Mouse (Mus musculus) thymus, adult 18-20 months (tissue): ENCODE data around the gene Fnbp1l.

Experiments
- DNase-seq, 2 experiments: peaks; one replicate each; pipeline ENCODE4 v3.0.0; 2022; ENCODE audit warnings: mixed read lengths in 2 of 2

Gene Fnbp1l

GRCm38 (mm10) chr3:122603229-122603628, 16.3 kb downstream of the Fnbp1l start:
- no peak for DNase-seq

DNA sequence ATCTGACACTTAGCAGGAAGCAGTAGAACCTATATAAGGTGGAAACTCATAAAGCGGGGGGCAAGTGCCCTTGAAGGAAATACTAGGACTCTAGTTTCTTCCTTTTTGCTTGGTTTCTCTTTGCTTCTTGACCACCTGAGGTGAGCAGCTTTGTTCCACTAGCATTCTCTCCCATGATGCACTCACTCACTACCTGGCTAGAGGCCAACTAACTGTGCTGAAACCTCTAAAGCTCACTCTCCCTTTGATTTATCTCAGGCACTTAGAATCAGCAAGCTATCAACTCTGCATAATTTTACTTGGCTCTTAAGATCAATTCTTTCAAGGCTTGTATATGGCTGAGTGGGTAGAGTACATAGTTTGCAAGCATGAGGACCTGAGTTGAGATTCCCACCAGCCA, 17.1 kb downstream of the Fnbp1l start:
- no peak for DNase-seq

DNA sequence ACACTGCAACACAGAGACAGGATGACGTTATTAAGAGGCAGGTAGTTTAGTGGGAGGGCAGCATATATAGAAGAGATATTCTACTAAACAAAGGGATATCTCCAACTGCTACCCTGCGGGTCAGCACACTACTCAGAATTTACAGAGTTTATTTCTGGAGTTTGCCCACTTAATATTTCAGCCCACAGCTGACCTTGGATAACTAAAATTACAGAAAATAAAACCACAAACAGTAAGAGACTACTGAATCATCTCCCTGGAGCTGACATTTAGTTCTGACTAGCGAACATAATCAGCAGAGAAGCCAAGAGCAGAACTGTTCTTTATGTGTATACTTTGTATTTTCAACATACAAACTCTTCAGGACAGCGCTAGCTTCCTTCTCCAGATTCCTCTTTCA, 20.2 kb downstream of the Fnbp1l start:
- DNase-seq, result no peak

DNA sequence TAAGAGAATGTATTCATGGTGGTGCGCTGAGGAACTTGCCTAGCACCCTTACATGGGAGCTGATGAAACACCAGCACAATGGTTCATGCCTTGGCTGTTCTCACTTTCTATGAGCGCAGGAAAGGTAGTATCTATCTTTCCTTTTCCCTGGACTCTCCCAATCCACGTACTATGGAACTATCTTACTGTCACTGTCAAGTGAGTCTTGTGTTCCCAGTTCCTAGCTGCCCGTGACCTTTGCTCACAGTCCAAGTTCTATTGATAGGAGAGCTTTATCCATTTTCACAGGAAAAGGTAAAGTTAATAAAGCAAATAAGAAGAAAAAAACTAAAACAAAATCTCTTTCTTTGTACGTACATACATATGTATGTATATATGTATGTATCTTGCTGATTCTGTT, 28.7 kb downstream of the Fnbp1l start:
- no peak for DNase-seq

DNA sequence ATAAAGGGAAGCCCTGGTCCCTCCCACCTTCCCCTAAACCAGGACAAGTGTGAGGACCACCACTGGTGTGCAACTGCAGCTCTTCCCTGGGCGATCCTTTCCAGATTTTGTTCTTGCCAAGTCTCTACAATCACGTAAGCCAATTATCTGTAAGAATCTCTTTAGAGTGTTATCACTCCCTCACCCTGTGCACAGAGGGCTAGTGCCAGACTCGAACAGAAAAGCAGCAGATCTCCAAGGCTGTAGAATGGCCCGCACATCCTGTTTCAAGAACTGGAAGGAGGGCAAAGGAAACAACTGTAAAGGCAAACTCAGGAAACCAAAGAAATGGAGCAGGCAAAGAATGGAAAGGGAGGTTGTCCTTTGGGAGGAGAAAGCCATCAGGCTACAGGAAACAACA, 29.2 kb downstream of the Fnbp1l start:
- no peak for DNase-seq

- DNase-seq, result no peak
Observed at GRCm38 (mm10) chr3:122586918-122587641, 32.4 kb downstream of the Fnbp1l start.

DNA sequence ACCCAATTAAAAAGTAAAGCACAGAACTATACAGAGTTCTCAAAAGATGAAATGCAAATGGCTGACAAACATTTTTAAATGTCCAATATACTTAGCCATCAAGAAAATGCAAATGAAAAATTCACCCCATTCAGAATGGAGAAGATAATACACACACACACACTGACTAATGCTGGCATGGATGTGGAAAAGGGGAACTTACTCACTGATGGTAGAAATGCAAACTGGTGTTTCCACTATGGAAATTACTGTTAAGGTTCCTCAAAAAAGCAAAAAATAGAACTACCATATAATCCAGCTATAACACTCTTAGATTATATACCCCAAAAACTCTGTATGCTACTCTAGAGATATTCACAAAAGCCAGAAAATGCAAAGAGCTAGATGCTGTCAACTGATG, 42.2 kb downstream of the Fnbp1l start:
- DNase-seq, result no peak

DNA sequence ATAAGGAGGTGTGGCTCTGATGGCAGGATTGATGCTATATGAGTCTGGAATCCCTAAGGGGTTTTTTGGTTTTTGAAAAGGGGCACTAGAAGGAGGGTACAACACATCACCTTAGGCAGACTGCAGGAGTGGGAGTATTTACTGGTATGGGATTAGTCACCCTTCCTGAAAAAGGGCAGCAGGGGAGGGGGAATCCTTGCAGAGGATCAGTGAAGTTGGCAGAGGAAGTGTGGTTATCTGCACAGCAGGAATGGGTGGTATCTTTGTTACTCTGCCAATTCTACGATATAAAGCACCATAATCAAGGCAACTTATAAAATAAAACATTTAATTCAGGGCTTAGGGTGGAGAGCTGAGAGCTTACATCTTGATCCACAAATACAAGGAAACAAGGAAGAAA, 44.6 kb downstream of the Fnbp1l start:
- no peak for DNase-seq

- DNase-seq, result no peak
Observed at GRCm38 (mm10) chr3:122573426-122574286, 45.9 kb downstream of the Fnbp1l start.

DNA sequence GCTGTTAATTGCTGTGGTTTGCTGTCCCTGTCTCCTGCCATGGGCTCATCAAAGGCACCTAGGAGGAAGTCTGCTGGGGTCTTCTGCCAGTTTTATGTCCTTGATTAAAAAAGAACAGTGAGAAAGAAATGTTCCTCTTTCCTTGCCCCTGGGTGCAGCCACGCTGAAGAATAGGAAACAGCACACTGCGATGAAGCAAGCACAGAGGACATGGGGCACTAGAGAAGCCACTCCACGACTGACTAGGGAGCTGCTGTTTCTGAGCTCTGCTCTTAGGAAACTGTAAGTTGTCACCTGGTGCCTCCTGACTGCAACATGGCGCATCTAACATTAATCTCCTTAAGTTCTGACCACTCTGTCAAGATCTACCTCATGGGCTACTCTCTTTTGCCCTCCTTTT, 53.0 kb downstream of the Fnbp1l start:
- DNase-seq, result no peak

- no peak for DNase-seq
Observed at GRCm38 (mm10) chr3:122566112-122566511, 53.4 kb downstream of the Fnbp1l start.

DNA sequence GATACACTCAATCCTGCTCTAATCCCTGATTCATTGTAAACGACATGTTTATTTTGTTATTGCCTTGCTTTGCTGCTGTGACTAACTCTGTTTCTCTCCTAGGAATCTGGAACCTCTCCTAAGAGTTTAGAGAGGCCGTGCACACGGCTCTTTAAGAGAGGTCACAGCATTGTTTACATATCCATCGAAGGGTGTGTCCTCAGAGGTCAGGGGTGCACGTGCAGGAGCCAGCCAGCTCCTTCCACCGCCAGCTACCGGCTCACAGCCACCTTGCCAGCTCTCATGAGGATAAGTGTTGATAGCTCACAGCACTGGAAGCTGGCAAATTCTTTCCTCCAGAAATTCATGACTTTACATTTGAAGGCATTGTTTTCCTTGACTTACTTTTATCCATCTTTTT, 54.2 kb downstream of the Fnbp1l start:
- DNase-seq, result no peak

GRCm38 (mm10) chr3:122557766-122558165, 61.7 kb downstream of the Fnbp1l start:
- no peak for DNase-seq

- no peak for DNase-seq
Observed at GRCm38 (mm10) chr3:122551174-122551573, 68.3 kb downstream of the Fnbp1l start.

GRCm38 (mm10) chr3:122547469-122547868, 72.0 kb downstream of the Fnbp1l start:
- no peak for DNase-seq

GRCm38 (mm10) chr3:122545346-122545745, 74.2 kb downstream of the Fnbp1l start:
- DNase-seq, result no peak

GRCm38 (mm10) chr3:122540918-122541317, 78.6 kb downstream of the Fnbp1l start:
- no peak for DNase-seq

- no peak for DNase-seq
Observed at GRCm38 (mm10) chr3:122539961-122540690, 79.4 kb downstream of the Fnbp1l start.

DNA sequence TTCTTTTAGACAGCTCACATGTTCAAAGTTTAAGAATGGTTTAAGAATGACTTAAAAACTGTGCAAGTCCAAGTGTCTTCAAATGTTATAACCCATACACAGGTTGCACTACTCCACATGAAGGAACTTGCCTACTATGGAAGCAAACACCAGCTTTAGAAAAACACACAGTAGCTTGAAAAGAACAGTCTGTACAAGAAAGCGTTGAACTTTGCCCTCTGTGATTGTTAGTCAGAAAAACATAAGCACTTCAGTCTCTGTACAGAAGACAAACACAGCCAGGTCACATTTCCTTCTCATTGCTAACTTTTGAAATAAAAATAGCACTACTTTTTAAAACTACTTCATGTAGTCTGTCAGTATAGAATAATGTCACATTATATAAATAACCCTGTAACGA, 80.7 kb downstream of the Fnbp1l start:
- DNase-seq, result no peak

DNA sequence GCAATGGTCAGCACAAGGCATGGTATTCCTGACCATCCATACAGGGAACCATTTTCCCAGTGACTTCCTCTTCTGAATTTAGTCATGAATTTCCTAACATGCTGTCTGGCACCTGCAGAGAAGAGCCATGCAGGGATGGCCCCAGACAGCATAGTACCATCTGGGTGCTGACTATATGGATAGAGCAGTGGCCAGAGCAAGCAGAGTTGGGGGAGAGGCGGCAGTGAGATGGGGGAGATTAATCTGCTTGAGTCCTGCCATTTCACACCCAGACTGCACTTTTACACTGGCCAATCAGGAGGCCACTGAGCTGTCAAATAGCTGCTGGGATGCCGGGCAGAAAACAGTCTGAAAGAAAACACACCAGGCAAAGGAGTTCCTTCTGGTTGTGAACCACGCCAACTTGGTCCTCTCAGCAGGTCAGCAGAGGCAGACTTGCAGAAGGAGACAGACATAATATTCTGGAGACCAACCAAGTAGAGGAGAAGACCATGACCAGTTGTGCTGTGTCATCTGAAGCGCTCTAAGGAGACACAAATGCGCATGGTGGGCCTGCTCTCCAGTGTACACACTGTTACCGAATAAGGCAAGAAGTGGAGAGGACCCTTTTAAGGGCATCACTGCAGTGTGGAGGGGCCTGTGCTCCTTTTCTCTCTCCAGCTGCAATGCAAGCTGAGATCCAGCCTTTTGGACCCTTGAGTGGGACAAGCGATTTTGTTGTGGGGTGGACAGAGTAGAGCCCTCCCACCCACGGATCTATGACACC, 83.4 kb downstream of the Fnbp1l start:
- DNase-seq, result no peak

DNA sequence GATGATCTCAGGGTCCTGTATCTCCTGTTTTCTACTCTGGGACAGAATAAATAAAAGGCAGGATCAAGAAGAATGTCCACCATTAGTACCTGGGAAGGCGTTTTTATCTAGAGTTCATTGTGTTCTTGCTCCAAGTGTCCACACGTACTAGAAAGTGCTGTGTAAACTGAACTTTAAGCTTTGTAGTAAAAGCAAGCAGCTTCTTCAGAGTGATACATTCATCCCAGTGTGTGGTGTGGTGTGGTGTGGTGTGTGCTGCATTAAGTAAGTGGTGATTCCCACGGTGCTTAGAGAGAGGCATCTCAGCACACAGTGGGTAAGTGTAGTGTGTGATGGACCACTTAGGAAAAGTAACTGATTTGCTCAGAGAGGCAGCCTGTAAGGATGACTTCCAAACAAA, 91.0 kb downstream of the Fnbp1l start:
- no peak for DNase-seq

DNA sequence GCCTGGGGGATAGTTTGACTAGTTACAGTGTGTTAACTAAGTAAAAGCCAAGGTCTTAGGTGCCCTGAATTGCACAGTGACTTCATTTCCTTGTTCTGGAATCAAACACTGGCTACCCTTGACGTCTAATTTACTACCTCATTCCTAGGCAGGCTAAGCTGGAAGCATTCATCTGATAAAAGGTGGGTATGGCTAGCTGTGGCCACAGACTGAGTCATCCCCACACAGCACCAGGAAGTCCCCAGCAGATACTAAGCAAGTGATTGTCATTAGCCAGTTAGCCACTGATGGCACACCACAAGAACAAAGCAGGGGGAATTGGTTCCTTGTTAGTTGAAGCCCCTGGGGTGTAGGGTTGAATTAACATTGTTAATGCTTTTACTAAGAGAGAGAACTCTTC, 98.2 kb downstream of the Fnbp1l start:
- no peak for DNase-seq

GRCm38 (mm10) chr3:122520875-122521274, 98.6 kb downstream of the Fnbp1l start:
- no peak for DNase-seq
